Mouse (Mus musculus) MEL (cell line): ENCODE measurements at regions not wholly inside any gene's neighbourhood (a gene's known extent, or its start where the extent isn't known, plus 50 kb on each side); places are given as distances from the start of the nearest gene placed in this dataset.

Experiments used
- DNase-seq: peaks from one replicate; pipeline ENCODE4 v3.0.0; 2011; ENCODE audit warnings: low read depth, low spot score
- H3K27ac ChIP-seq: 2 replicates; pipeline ENCODE4 v1.5.1; 2012; ENCODE audit warnings: low read depth, mild to moderate bottlenecking, control low read depth, low read length, moderate library complexity; ENCODE audit not compliant: control insufficient read depth
- H3K27me3 ChIP-seq, 2 experiments: fragments of 150-350 bp in 1 of 2; sonication (generic) in 1 of 2; 2 replicates each; pipeline ENCODE4 v1.6.1; 2012; ENCODE audit warnings: low read length in 2 of 2, mild to moderate bottlenecking in 2 of 2, improper control_type of control experiment in 1 of 2, moderate library complexity in 1 of 2; ENCODE audit not compliant: insufficient read depth in 2 of 2, control insufficient read depth in 1 of 2
- H3K36me3 ChIP-seq, 2 experiments: 2 replicates each; pipeline ENCODE4 v1.6.1; 2012 to 2014; ENCODE audit warnings: low read length in 2 of 2, improper control_type of control experiment in 1 of 2, inconsistent platforms in 1 of 2, mild to moderate bottlenecking in 1 of 2; ENCODE audit not compliant: insufficient read depth in 2 of 2, control insufficient read depth in 1 of 2
- H3K4me1 ChIP-seq, 2 experiments: fragments of 150-350 bp in 1 of 2; sonication (generic) in 1 of 2; 2 replicates each; pipeline ENCODE4 v1.6.1; 2012; ENCODE audit warnings: low read length in 2 of 2, improper control_type of control experiment in 1 of 2, mild to moderate bottlenecking in 1 of 2; ENCODE audit not compliant: insufficient read depth in 2 of 2, control insufficient read depth in 1 of 2
- H3K4me3 ChIP-seq, 2 experiments: fragments of 150-350 bp in 1 of 2; sonication (generic) in 1 of 2; 2 replicates each; pipeline ENCODE4 v1.5.1; 2012; ENCODE audit warnings: low read depth in 2 of 2, low read length in 2 of 2, mild to moderate bottlenecking in 2 of 2, moderate library complexity in 2 of 2, control low read depth in 1 of 2, improper control_type of control experiment in 1 of 2; ENCODE audit not compliant: control insufficient read depth in 1 of 2, insufficient read depth in 1 of 2
- H3K79me2 ChIP-seq: 2 replicates; pipeline ENCODE4 v1.6.1; 2012; ENCODE audit warnings: mild to moderate bottlenecking, low read length, moderate library complexity; ENCODE audit not compliant: control insufficient read depth, poor library complexity, insufficient read depth
- H3K9ac ChIP-seq: 2 replicates; pipeline ENCODE4 v1.6.1; 2012; ENCODE audit warnings: low read depth, mild to moderate bottlenecking, control low read depth, low read length, moderate library complexity; ENCODE audit not compliant: control insufficient read depth, poor library complexity, severe bottlenecking
- H3K9me3 ChIP-seq: fragments of 150-350 bp; sonication (generic); replicated peaks from 2 replicates; pipeline ENCODE4 v1.6.1; 2012; ENCODE audit warnings: mild to moderate bottlenecking, low read length, improper control_type of control experiment, moderate library complexity; ENCODE audit not compliant: insufficient read depth
- CTCF ChIP-seq, 3 experiments: IDR thresholded peaks in 2 of 3; conservative IDR thresholded peaks in 1 of 3; 2 replicates each; pipeline ENCODE4 v1.5.1; 2011 to 2012; ENCODE audit warnings: low read length in 3 of 3, low read depth in 2 of 3, mild to moderate bottlenecking in 2 of 3, improper control_type of control experiment in 1 of 3, inconsistent platforms in 1 of 3, mixed read lengths in 1 of 3, moderate library complexity in 1 of 3; ENCODE audit not compliant: control insufficient read depth in 1 of 3, insufficient read depth in 1 of 3, poor library complexity in 1 of 3, severe bottlenecking in 1 of 3
- ELF1 ChIP-seq: IDR thresholded peaks from 2 replicates; pipeline ENCODE4 v1.6.1; 2014; ENCODE audit warnings: low read depth, mild to moderate bottlenecking, inconsistent platforms, low read length, improper control_type of control experiment, moderate library complexity
- EP300 ChIP-seq, 2 experiments: IDR thresholded peaks; 2 replicates each; pipeline ENCODE4 v1.6.1; 2011; ENCODE audit warnings: improper control_type of control experiment in 2 of 2, low read length in 2 of 2, low read depth in 1 of 2, mild to moderate bottlenecking in 1 of 2
- ETS1 ChIP-seq: IDR thresholded peaks from 2 replicates; pipeline ENCODE4 v1.6.1; 2012; ENCODE audit warnings: low read depth, mild to moderate bottlenecking, inconsistent platforms, low read length, improper control_type of control experiment, moderate library complexity
- GABPA ChIP-seq: IDR thresholded peaks from 2 replicates; pipeline ENCODE4 v1.6.1; 2012; ENCODE audit warnings: low read depth, mild to moderate bottlenecking, inconsistent platforms, low read length, improper control_type of control experiment, moderate library complexity
- HCFC1 ChIP-seq: IDR thresholded peaks from 2 replicates; pipeline ENCODE4 v1.6.1; 2012; ENCODE audit warnings: low read depth, mild to moderate bottlenecking, inconsistent platforms, low read length, improper control_type of control experiment, moderate library complexity
- JUND ChIP-seq: IDR thresholded peaks from 2 replicates; pipeline ENCODE4 v1.6.1; 2011; ENCODE audit warnings: low read depth, mild to moderate bottlenecking, improper control_type of control experiment, low read length
- KAT2A ChIP-seq: conservative IDR thresholded peaks from 2 replicates; pipeline ENCODE4 v1.6.1; 2012; ENCODE audit warnings: low read depth, low read length, improper control_type of control experiment, inconsistent platforms
- MAFK ChIP-seq: IDR thresholded peaks from 2 replicates; pipeline ENCODE4 v1.6.1; 2011; ENCODE audit warnings: low read depth, mild to moderate bottlenecking, low read length, improper control_type of control experiment, borderline replicate concordance
- MAX ChIP-seq: IDR thresholded peaks from 2 replicates; pipeline ENCODE4 v1.6.1; 2011; ENCODE audit warnings: low read length, improper control_type of control experiment
- MAZ ChIP-seq: IDR thresholded peaks from 2 replicates; pipeline ENCODE4 v1.6.1; 2012; ENCODE audit warnings: low read depth, mild to moderate bottlenecking, inconsistent platforms, low read length, improper control_type of control experiment
- MEF2A ChIP-seq: IDR thresholded peaks from 2 replicates; pipeline ENCODE4 v1.6.1; 2014; ENCODE audit warnings: low read depth, mild to moderate bottlenecking, inconsistent platforms, low read length, improper control_type of control experiment; ENCODE audit not compliant: poor library complexity, insufficient replicate concordance, severe bottlenecking; ENCODE audit errors: extremely low read depth
- MYB ChIP-seq: IDR thresholded peaks from 2 replicates; pipeline ENCODE4 v1.6.1; 2011; ENCODE audit warnings: mild to moderate bottlenecking, low read depth, low read length, improper control_type of control experiment
- NELFE ChIP-seq: IDR thresholded peaks from 2 replicates; pipeline ENCODE4 v1.6.1; 2011; ENCODE audit warnings: low read depth, low read length, improper control_type of control experiment
- POLR2A ChIP-seq, 2 experiments: IDR thresholded peaks; 2 replicates each; pipeline ENCODE4 v1.6.1; 2011 to 2012; ENCODE audit warnings: low read length in 2 of 2, mild to moderate bottlenecking in 2 of 2, control low read depth in 1 of 2, improper control_type of control experiment in 1 of 2, low read depth in 1 of 2, moderate library complexity in 1 of 2; ENCODE audit not compliant: control insufficient read depth in 1 of 2, insufficient read depth in 1 of 2, poor library complexity in 1 of 2
- POLR2AphosphoS5 ChIP-seq: IDR thresholded peaks from 2 replicates; pipeline ENCODE4 v1.6.1; 2012; ENCODE audit warnings: low read depth, borderline replicate concordance, mild to moderate bottlenecking, inconsistent platforms, low read length, moderate library complexity, mixed read lengths
- SMC3 ChIP-seq: IDR thresholded peaks from 2 replicates; pipeline ENCODE4 v1.6.1; 2011; ENCODE audit warnings: low read depth, low read length, improper control_type of control experiment
- TAL1 ChIP-seq: IDR thresholded peaks from 2 replicates; pipeline ENCODE4 v1.6.1; 2012; ENCODE audit warnings: mild to moderate bottlenecking, inconsistent platforms, low read length, moderate library complexity, mixed read lengths
- TBP ChIP-seq: IDR thresholded peaks from 2 replicates; pipeline ENCODE4 v1.8.0; 2011; ENCODE audit warnings: low read depth, low read length, improper control_type of control experiment
- TCF12 ChIP-seq: IDR thresholded peaks from 2 replicates; pipeline ENCODE4 v1.6.1; 2014; ENCODE audit warnings: low read depth, mild to moderate bottlenecking, inconsistent platforms, low read length, improper control_type of control experiment, moderate library complexity
- UBTF ChIP-seq: IDR thresholded peaks from 2 replicates; pipeline ENCODE4 v1.6.1; 2012; ENCODE audit warnings: low read depth, mild to moderate bottlenecking, inconsistent platforms, low read length, improper control_type of control experiment, moderate library complexity, borderline replicate concordance; ENCODE audit not compliant: insufficient read depth
- ZC3H11A ChIP-seq: IDR thresholded peaks from 2 replicates; pipeline ENCODE4 v1.6.1; 2012; ENCODE audit warnings: low read depth, mild to moderate bottlenecking, inconsistent platforms, low read length, improper control_type of control experiment
- ZKSCAN1 ChIP-seq: IDR thresholded peaks from 2 replicates; pipeline ENCODE4 v1.6.1; 2012; ENCODE audit warnings: low read depth, mild to moderate bottlenecking, inconsistent platforms, low read length, improper control_type of control experiment, moderate library complexity
- ZMIZ1 ChIP-seq: IDR thresholded peaks from 2 replicates; pipeline ENCODE4 v1.6.1; 2012; ENCODE audit warnings: low read depth, mild to moderate bottlenecking, inconsistent platforms, low read length, improper control_type of control experiment, moderate library complexity
- ZNF384 ChIP-seq: IDR thresholded peaks from 2 replicates; pipeline ENCODE4 v1.6.1; 2012; ENCODE audit warnings: low read depth, mild to moderate bottlenecking, inconsistent platforms, low read length, improper control_type of control experiment

- H3K27me3 ChIP-seq = no peaks in the 10 kb centered on the region
- H3K9me3 ChIP-seq = no peaks in the 10 kb centered on the region
- no peaks in the 10 kb centered on the region for H3K36me3 ChIP-seq
- no peak overlapping the region for H3K4me3 ChIP-seq
- no peak overlapping the region for H3K9ac ChIP-seq
- no peaks in the 10 kb centered on the region for H3K4me1 ChIP-seq
- H3K27ac ChIP-seq = no peak overlapping the region
- no peak for DNase-seq
- H3K79me2 ChIP-seq = no peaks in the 10 kb centered on the region
- TF ChIP-seq UBTF (no peak), HCFC1 (no peak), ZMIZ1 (no peak), TCF12 (no peak), MAFK (no peak), ZC3H11A (no peak), NELFE (no peak), MEF2A (no peak), CTCF (IDR thresholded peaks at IDR 0.05 in 2 of 3, conservative IDR thresholded peaks at IDR 0.05 in 1 of 3; ENCODE audit: control insufficient read depth in 1 of 3, insufficient read depth in 1 of 3, low read depth in 2 of 3, low read length in 3 of 3, poor library complexity in 1 of 3, severe bottlenecking in 1 of 3) (no peak), JUND (no peak), MAX (no peak), GABPA (no peak), TAL1 (no peak), ZNF384 (no peak)
- TF ChIP-seq, all 39 proteins: peak for 0
Observed at GRCm38 (mm10) chr11:10006881-10007280, 815.1 kb downstream of the Abca13 start.

- H3K27me3 ChIP-seq = no peaks in the 10 kb centered on the region
- H3K9ac ChIP-seq = no peak overlapping the region
- H3K79me2 ChIP-seq = no peaks in the 10 kb centered on the region
- no peak for TF ChIP-seq ELF1
- no peak for TF ChIP-seq ETS1
- no peak for TF ChIP-seq MYB
- TF ChIP-seq UBTF = no peak
- TF ChIP-seq KAT2A = no peak
- no peak for TF ChIP-seq ZKSCAN1
- no peak for TF ChIP-seq HCFC1
- TF ChIP-seq POLR2AphosphoS5 = no peak
- no peak for TF ChIP-seq ZC3H11A
- no peak for TF ChIP-seq POLR2A (IDR thresholded peaks at IDR 0.05; ENCODE audit: control insufficient read depth in 1 of 2, insufficient read depth in 1 of 2, low read depth in 1 of 2, low read length in 2 of 2, poor library complexity in 1 of 2)
- no peak for TF ChIP-seq SMC3
- no peak for TF ChIP-seq ZNF384
- no peak for TF ChIP-seq EP300 (IDR thresholded peaks at IDR 0.05; ENCODE audit: low read depth in 1 of 2, low read length in 2 of 2)
- TF ChIP-seq TBP = no peak
- TF ChIP-seq MAZ = no peak
- DNase-seq = no peak
- no peak overlapping the region for H3K4me3 ChIP-seq
- H3K27ac ChIP-seq = no peak overlapping the region
- H3K36me3 ChIP-seq = no peaks in the 10 kb centered on the region
- no peaks in the 10 kb centered on the region for H3K4me1 ChIP-seq
- H3K9me3 ChIP-seq = no peaks in the 10 kb centered on the region
Observed at GRCm38 (mm10) chr11:10046593-10046992, 854.9 kb downstream of the Abca13 start.
